Mouse (Mus musculus) lung, adult 2 months (tissue): ENCODE data around the gene Gm3238.

Experiments used
- CTCF ChIP-seq: fragments of 200-500 bp; IDR thresholded peaks from 2 replicates; pipeline ENCODE4 v1.5.1; 2011; ENCODE audit warnings: mild to moderate bottlenecking, low read length, control low read depth; ENCODE audit not compliant: insufficient read depth
- POLR2A ChIP-seq: fragments of 200-500 bp; IDR thresholded peaks from 2 replicates; pipeline ENCODE4 v1.6.1; 2011; ENCODE audit warnings: low read depth, mild to moderate bottlenecking, control low read depth, low read length, borderline replicate concordance; ENCODE audit errors: extremely low read depth

GRCm38 (mm10) chr10:77819203-77819602, 48.1 kb upstream of the Gm3238 start:
- TF ChIP-seq CTCF, result no peak
- TF ChIP-seq POLR2A, result no peak
